Mouse (Mus musculus) Patski (cell line): Measurements from ENCODE around the gene Zfp980. TPM values are rescaled to one million over a fixed set of nuclear protein-coding genes. Genes with fewer than 3 reads are reported as not detected.
"Not testable (repeated sequence)": the region's sequence is repeated elsewhere in the genome, so short reads cannot be mapped to it uniquely, and the experiment has no call there.

Source experiments
- ATAC-seq: fragments of 100-300 bp; one replicate; pipeline ENCODE4 v1.8.0; 2021
- CTCF ChIA-PET: fragments of 350-600 bp; sonication (Branson Sonifier 250); formaldehyde crosslinking; loops from one replicate; lab custom pipeline; 2022; ENCODE audit warnings: inconsistent platforms; lab: Charles Lee
- POLR2A ChIA-PET: fragments of 350-600 bp; sonication (Branson Sonifier 250); formaldehyde crosslinking; loops from one replicate; lab custom pipeline; 2022; ENCODE audit warnings: antibody characterized with exemption, inconsistent platforms; lab: Charles Lee
- DNase-seq: peaks from one replicate; pipeline ENCODE4 v3.0.0-alpha.2; 2011; ENCODE audit warnings: low read depth, low spot score
- H3K27me3 ChIP-seq: fragments of 371-371 bp; one replicate; pipeline ENCODE4 v1.5.1; 2021
- in situ Hi-C: fragments of 300-500 bp; cut with MboI; formaldehyde crosslinking; loops from 3 replicates; pipeline ENCODE4 v1.11.1; 2018; ENCODE audit warnings: low pct_unique_long_range_greater_than_20kb, mixed read lengths
- polyA plus RNA-seq: library from polyadenylated mRNA; unstranded; gene quantifications from one replicate; pipeline ENCODE4 v1.2.3, GENCODE M21; 2021

Zfp980 gene
- polyA plus RNA-seq = 0.86 TPM

DNA sequence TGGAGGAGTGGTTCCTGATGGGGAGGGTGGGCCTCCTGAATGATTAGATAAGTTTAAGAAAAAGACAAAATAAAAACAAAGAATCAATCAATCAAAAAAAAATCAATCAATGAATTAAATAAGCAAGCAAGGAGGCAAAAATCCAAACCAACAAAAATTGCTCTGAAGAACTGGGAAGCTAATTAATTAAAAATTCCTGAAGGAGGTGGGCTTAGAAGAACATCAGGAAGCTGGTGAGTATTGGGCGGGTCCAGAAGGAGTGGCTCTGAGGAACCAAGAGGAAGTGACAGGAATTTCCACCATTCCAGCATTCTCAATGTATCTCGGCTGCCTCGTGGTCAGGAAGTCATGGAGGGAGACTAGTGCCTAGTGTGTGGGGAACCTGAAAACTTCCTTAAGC is at the start of gene Zfp980:
Gene Zfp980 (plus strand): TSS at position 301 of the 400 bp plus-strand sequence.
- POLR2A ChIA-PET = not testable (repeated sequence)

DNA sequence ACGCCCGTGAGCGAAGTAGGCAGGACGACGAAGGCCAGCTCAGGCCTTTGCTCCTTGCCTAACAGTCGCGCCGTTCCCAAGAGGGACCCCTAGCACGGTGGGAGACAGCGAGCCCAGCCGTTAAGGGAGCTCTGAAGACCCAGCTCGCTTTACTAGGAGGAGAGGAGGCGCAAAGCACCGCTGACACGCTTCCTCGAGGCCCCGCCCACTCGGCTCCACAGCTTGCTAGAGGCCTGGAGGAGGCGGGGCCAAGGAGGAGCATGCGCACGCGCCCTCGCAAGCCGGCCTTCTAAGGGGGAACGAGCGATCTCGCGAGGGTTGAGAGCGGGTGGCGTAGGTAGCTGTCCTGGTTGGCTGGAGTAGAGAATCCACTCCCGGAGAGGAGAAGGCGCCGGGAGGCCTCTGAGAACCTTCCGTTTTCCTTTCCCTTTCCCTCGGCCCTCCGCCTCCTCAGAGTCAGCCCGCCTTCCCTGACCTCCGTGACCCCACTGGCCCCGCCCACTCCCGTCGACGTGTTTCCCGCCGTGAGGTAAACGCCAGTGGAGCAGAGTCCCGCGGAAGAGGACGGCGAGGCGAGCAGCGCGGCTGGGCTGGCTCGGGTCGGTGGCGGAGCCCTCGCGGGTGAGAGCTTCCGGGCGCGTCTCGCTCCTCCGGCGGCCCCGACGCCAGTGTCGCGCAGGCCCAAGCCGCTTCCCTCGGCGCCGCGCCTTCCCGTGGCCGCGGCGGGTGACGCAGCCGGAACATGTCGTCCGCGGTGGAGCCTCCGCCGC is 29.9 kb upstream of the Zfp980 start:
- CTCF ChIA-PET, H3K27me3 ChIP-seq, POLR2A ChIA-PET, DNase-seq, ATAC-seq, in situ Hi-C loops: not testable (repeated sequence)

More for the DNA sequence above, at the start of gene Zfp980:
- DNase-seq, H3K27me3 ChIP-seq, CTCF ChIA-PET, in situ Hi-C loops, ATAC-seq: not testable (repeated sequence)

DNA sequence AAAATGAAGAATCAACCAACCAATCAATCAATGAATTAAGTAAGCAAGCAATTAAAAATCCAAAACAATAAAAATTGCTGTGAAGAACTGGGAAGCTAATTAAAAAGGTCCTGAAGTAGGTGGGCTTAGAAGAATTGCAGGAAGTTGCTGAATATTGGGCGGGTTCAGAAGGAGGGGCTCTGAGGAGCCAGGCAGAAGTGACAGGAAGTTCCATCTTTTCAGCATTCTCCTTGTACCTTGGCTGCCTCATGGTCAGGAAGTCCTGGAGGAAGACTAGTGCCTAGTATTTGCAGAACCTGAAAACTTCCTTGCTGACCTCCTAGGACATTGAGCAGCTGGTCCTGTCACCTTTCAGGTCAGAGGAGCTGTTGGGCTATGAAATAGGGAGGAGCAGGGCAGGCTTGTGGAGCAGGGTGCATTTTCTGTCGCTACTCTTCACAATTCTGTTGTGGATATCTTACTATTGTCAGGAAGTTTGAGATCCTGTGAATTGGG is 3.8 kb downstream of the Zfp980 start:
- ATAC-seq, in situ Hi-C loops, H3K27me3 ChIP-seq, DNase-seq, POLR2A ChIA-PET, CTCF ChIA-PET: not testable (repeated sequence)

DNA sequence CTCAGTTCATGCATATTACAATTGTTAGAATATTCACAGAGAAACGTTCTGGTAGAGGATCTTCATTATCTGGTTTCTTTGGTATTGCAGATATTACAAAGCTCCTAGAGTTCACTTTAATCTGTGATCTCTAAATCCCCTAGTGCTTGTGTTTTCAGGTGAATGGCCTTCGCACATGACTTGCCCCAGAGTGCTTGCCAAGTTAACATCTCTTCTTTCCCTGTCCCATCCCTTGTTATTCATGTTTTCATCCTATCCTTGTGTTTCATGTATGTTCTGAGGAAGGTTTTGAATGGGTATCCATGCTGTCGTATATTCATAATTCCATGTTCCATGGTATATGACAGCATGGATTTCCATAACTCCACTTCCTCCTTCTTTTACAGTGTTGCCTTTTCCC is 9.7 kb downstream of the Zfp980 start:
- DNase-seq, CTCF ChIA-PET, POLR2A ChIA-PET, H3K27me3 ChIP-seq, in situ Hi-C loops, ATAC-seq: not testable (repeated sequence)

DNA sequence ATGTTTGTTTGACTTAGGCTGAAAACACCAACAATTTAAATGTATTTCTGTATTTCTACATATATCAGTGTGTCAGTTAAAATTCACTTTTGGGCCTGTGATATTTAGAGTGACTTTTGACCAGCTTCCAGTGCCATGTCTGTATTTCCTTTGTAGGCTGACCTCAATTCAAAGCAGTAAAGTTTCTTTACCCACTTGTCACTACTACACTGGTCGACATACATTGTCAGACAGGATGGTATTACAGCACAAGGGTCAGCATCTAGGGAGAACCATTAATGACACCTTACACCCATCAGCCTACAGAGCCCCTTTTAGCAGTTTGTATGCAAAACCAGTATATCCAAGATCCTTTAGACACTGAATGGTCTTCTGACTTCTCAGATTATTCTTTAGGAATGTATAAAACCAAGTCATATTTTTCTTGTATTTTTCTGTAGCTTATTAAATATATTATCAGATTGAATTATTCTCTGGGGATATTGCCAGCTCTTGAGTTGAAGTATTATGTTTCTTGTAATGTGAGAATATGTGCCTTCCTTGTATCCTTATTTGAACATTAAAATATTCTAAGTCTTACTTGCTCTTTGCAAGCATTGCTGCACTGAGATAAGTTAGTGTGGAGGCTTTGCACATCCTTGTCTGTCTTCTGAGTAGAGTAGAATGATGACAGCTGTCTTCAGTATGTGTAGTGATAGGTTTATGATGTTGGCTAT is 10.3 kb downstream of the Zfp980 start:
- H3K27me3 ChIP-seq, CTCF ChIA-PET, in situ Hi-C loops, POLR2A ChIA-PET, DNase-seq, ATAC-seq: not testable (repeated sequence)

DNA sequence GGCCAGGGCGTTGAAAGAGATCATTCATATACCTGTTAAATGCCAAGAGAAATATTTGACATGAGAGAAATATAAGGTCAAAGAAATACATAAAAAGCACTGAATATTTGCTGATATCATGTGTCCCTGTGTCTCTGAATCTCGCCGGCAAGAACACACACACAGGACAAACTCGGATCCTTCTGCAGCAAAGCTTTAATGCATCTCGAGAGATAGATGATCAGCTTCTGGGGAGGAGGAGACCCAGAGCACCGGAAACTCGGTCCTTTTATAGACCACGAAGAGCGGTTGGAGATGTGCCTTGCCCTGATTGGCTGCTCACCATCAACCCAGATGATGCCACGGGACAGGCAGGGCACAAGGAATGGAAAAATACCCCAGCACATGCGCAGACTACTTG is 11.5 kb downstream of the Zfp980 start:
- CTCF ChIA-PET, in situ Hi-C loops, POLR2A ChIA-PET, H3K27me3 ChIP-seq, DNase-seq, ATAC-seq: not testable (repeated sequence)

DNA sequence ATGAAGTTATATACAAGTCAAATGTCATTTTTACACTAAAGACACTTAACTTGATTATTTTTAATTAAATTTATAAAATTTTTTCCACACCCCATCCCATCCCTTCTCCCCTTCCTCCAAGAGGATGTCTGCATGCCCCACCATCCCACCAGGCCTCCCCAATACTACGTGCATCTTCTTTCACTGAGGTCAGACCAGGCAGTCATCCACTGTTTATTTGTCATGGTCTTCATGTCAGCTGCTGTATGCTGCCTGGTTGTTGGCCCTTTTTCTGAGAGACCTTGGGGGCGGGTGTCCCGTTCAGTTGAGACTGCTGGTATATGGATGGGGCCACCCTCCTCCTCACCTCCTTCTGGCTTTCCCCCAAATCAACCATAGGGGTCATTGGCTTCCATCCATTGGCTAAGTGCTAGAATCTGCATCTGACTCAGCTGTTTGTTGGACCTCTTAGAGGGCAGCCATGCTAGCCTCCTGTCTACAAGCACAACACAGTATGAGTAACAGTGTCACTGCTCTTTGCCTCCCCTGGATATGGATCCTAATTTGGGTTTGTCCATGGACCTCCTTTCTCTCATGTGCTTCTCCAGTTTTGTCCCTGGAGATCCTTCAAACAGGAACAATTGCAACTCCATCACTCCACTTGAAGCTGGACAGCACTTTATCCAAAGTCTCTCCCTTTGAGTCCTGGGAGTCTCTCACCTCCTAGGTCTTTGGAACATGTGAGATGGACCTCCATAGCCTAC is 12.7 kb downstream of the Zfp980 start:
- in situ Hi-C loops, ATAC-seq, POLR2A ChIA-PET: not testable (repeated sequence)

DNA sequence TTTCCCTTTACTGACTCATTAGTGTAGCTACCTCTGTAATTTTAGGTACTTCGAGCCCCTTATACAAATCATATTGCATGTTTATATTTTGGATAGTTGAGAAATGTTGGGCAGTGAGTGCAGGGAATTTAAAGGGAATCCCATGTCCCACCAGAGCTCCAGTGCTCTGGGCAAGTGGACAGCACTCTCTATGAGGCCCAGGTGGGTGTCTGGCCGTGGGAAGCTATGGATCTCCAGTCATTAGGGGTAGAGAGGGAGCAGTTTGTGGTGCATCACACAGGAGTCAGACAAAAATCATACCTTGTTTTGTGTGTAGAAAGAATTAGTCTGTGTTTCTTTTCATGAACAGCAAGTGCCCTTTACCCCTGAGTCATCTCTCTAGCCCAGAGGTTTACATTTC is 15.6 kb downstream of the Zfp980 start:
- POLR2A ChIA-PET, H3K27me3 ChIP-seq, CTCF ChIA-PET, DNase-seq, in situ Hi-C loops, ATAC-seq: not testable (repeated sequence)

More for the DNA sequence above, 12.7 kb downstream of the Zfp980 start:
- H3K27me3 ChIP-seq, CTCF ChIA-PET, DNase-seq: not testable (repeated sequence)

DNA sequence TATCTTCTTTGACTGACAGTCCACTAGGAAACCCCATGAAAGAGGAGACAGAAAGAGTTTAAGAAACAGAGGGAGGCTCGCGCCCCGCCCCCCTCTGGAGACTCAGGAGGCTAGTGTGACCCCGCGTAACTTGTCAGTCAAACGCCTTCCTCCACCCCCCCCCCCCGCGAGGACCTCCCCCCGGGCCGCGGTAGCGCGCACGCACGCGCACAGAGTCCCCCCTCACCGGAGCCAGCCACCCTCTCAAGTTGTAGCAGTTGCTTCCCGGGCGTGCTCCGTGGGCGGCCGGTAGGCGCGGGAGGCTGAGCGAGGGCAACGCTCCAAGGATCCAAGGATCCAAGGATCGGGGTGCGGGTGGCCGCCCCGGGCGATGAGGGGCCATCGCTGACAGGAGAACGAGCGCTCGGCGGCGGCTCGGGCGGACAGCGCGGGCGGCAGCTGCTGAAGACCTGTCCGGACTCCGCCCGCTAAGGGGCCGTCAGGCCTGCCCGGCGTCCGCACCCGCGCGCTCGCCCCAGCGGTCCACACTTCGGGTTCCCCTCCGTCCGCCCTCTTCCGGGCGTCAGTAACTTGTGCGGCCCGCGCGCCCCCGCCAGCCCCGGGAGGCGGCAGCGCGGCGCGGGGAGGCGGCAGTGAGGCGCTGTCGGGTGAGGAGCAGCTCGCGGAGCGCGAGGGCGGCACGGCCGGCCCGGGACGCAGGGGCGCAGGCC is 74.6 kb downstream of the Zfp980 start:
- H3K27me3 ChIP-seq, CTCF ChIA-PET, in situ Hi-C loops, POLR2A ChIA-PET, ATAC-seq, DNase-seq: not testable (repeated sequence)

DNA sequence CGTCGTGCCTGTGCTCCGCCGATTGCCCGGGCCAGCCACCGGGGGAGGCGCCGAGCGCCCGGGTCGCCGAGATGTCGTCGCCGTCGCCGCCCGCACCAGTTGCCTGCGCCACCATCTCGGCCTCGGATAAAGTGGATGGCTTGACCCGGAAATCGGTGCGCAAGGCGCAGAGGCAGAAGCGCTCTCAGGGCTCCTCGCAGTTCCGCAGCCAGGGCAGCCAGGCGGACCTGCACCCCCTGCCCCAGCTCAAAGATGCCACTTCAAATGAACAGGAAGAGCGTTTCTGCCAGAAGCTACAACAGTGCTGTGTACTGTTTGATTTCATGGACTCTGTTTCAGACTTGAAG is 75.1 kb downstream of the Zfp980 start:
- H3K27me3 ChIP-seq, POLR2A ChIA-PET, ATAC-seq, DNase-seq, in situ Hi-C loops, CTCF ChIA-PET: not testable (repeated sequence)

Other genes starting within 250 kb of the Zfp980 start
- gene Zfp990, start 159.9 kb upstream of the Zfp980 start, polyA plus RNA-seq = 0.36 TPM
- gene Gm13212, start 85.5 kb upstream of the Zfp980 start, polyA plus RNA-seq = not detected
- 0.49 TPM for gene Zfp986, start 198.1 kb downstream of the Zfp980 start, polyA plus RNA-seq